Mouse (Mus musculus) splenic B cell, adult 2 months (primary cell): Measurements from ENCODE around the gene Olfr883.

Experiments
- DNase-seq: peaks from one replicate; pipeline ENCODE4 v3.0.0-alpha.2; 2011; ENCODE audit warnings: low read depth, low spot score
- H3K27me3 ChIP-seq: 2 replicates; pipeline ENCODE4 v1.6.1; 2012; ENCODE audit warnings: mild to moderate bottlenecking, low read length, moderate library complexity, mixed read lengths; ENCODE audit not compliant: control insufficient read depth, poor library complexity, insufficient read depth, severe bottlenecking
- H3K36me3 ChIP-seq: 2 replicates; pipeline ENCODE4 v1.6.1; 2012; ENCODE audit warnings: mild to moderate bottlenecking, low read length, moderate library complexity, mixed read lengths; ENCODE audit not compliant: control insufficient read depth, poor library complexity, insufficient read depth, severe bottlenecking

Gene Olfr883

DNA sequence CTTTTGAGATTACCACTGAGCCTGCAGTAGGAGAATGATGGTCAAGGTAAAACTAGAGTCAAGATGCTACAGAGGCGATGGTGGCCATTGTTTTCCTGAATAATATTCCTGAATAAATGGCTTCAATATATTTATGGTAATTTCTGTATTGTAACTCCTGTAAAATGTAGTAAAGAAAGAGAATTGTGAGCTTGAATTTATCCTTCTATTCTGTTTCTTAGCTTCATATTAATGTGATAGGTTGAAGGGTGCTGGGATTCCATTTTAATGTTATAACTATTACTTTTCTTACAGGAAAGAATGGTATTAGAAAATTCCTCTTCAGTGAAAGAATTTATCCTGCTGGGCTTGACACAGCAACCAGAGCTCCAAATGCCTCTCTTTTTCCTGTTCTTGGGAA, at the start of gene Olfr883:
Gene Olfr883, plus strand, starts transcription at position 301 of the 400 bp plus-strand sequence.
- Histone ChIP-seq H3K27me3 (no peaks in the 10 kb centered on the region), H3K36me3 (no peaks in the 10 kb centered on the region)
- no peak for DNase-seq

DNA sequence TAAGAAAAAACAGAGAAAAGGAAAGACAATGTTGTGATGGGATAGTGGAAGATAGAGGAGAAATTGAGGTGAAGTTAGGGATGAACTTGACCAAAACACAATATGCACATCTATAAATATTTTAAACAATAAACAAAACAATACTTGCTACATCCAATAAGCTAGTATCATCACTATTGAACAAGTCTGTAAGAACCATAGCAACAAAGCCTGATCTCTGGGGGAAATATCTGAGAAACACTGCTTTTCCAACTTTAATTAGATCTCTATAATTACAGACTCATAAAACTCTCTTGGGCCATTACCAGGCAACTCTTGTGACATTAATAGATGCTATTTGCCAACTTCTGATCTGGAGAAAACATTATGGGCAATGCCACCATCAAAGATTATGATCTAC, 34.1 kb upstream of the Olfr883 start, which contains the start of gene Olfr881:
Gene Olfr881, plus strand, starts transcription at position 301 of the 400 bp plus-strand sequence.
- Histone ChIP-seq H3K27me3 (no peaks in the 10 kb centered on the region), H3K36me3 (no peaks in the 10 kb centered on the region)
- no peak for DNase-seq

DNA sequence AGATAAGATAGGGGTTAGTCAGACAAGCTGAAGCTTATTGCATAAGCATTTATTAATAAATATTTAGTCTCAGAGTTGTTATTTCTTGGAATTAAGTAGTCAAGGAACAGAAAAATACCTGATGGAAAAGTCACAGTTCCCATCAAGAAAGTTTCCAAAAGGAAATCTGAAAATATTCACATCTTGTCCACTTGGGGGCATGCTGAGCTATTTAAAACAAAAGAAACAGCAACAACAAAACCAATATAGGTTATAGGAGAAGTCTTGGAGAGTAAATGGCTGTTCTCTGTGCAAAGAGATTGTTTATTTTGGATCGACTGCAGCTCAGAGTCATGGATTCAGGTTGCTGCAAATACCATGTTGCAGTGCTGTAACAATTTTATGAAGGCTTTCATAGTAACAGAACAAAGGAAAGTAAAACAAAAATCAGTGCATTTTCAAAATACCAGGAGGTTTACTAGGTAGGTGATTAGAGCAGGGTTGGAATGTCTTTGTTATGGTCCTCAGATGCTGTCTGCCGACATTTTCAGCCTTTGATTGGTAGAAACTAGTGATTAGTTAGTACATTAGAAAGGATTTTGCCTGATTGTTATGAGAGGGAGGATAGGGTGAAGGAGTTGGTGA, 26.9 kb upstream of the Olfr883 start:
- DNase-seq: no peak
- H3K27me3 ChIP-seq: no peaks in the 10 kb centered on the region
- no peaks in the 10 kb centered on the region for H3K36me3 ChIP-seq

DNA sequence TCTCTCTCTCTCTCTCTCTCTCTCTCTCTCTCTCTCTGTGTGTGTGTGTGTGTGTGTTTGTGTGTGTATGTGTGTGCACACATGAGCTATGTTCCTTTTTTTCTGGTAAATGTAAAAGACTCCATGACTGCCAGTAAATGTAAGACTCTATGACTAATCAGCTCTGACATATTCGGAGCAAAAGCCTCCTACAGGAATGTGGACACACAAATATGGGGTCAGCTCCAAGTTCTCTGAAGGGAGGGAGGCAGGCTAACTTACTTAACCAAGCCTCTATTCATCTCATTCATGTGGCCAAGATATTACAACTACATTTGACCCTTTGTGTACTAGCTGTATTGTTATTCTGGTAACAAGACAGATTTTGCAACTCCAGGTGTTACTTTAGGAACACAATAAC, 25.6 kb upstream of the Olfr883 start:
- Histone ChIP-seq H3K36me3 (no peaks in the 10 kb centered on the region), H3K27me3 (no peaks in the 10 kb centered on the region)
- no peak for DNase-seq

DNA sequence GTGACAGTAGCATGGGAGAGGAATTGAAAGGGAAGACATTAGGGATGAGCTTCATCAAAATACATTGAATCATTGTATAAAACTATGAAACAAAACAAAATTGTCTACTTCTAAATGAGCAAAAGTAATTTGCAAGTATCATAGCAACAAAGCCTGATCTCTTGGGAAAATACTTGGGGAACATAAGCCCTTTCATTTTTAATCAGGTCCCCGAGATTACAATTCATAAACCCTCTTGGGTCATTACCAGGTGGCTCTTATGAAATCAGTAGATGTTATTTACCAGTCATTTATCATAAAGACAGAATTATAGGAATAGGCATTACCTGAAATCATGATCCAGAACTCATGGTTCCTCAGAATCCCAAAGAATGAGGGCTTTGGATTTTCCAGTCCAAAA, 20.6 kb downstream of the Olfr883 start, which contains the start of gene Olfr884:
Gene Olfr884, plus strand, starts transcription at position 301 of the 400 bp plus-strand sequence.
- DNase-seq: no peak
- Histone ChIP-seq H3K27me3 (no peaks in the 10 kb centered on the region), H3K36me3 (no peaks in the 10 kb centered on the region)

DNA sequence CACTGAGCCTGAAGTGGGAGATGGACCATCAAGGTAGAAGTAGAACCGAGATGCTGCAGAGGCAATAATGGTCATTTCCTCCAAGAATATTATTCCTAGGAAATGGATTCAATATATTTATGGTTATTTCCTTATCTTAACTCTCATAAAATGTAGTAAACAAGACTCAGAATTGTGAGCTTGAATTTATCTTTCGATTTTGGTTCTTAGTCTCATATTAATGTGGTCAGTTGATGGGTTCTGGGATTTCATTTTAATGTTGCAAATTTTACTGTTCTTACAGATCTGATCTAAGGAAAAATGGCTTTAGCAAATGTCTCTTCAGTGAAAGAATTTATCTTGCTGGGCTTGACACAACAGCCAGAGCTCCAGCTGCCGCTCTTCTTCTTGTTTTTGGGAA, 35.4 kb downstream of the Olfr883 start, which contains the start of gene Olfr885:
Gene Olfr885, plus strand, starts transcription at position 301 of the 400 bp plus-strand sequence.
- DNase-seq: no peak
- H3K36me3 ChIP-seq: no peaks in the 10 kb centered on the region
- H3K27me3 ChIP-seq: no peaks in the 10 kb centered on the region
